Comparison of ENCODE assay signal across 9 mouse cellular contexts in the genomic region with DNA sequence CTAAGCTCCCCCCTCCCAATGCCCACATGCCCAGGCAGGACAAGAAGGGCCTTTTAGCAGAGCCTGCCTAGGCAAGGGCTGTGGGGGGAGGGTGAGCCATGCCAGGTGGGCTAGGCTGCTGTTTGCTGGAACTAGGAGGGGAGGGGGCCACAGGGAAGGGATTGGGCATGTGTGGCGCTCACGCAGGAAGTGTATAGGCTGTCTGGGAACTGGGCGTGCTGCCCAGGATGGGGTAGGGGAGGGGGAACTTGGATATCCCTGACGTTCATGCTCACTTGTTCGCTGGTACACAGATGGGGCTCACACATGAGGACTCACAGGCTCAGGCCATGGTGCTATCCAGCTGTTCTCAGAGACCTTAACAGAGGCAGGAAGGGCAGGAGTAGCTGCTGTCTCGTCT. TPM values are rescaled to one million over a fixed set of nuclear protein-coding genes. Genes with fewer than 3 reads are reported as not detected.
DNase-seq lines count a peak whose midpoint lies in the region; ATAC-seq and TF ChIP-seq lines count a peak whose summit lies in the region.
"Had no signal": no experiment of that assay in that cellular context is flagged by ENCODE, and none has a peak within 500 bp of the region (broad histone marks: within the 10 kb centered on the region; RNA-seq: fewer than 3 reads in every experiment).

No protein-coding gene starts in this region.

- no peak for TF ChIP-seq CTCF in cortical plate, adult 2 months (IDR thresholded peaks at IDR 0.05; ENCODE audit: extremely low read depth, insufficient read depth, low read length)

- H3K36me3 ChIP-seq in hindbrain, embryonic 14.5 days (replicated peaks; ENCODE audit: control insufficient read depth, insufficient read depth), result no peaks in the 10 kb centered on the region
- no peaks in the 10 kb centered on the region for H3K36me3 ChIP-seq in limb, embryonic 12.5 days

- peak overlapping the region; percentile 12; the same call in 1 of the 2 replicates for H3K4me2 ChIP-seq in hindbrain, embryonic 14.5 days (replicated peaks)
- peak overlapping the region; percentile 68 for H3K4me2 ChIP-seq in limb, embryonic 12.5 days

- 28% methylated on average over 6 of the region's 6 CpGs for WGBS in hindbrain, embryonic 14.5 days
- WGBS in limb, embryonic 12.5 days, result 32% methylated on average over 6 of the region's 6 CpGs

- H3K4me1 ChIP-seq in cortical plate, adult 2 months (ENCODE audit: control insufficient read depth, insufficient read depth, low read length), result peaks cover 7% of the 10 kb centered on the region; the same call in 1 of the 2 replicates
- peaks cover 10% of the 10 kb centered on the region; the same call in 1 of the 2 replicates for H3K4me1 ChIP-seq in hindbrain, embryonic 14.5 days (replicated peaks; ENCODE audit: control insufficient read depth, insufficient read depth, low read length)
- peaks cover 94% of the 10 kb centered on the region for H3K4me1 ChIP-seq in limb, embryonic 12.5 days (replicated peaks)

- H3K4me3 ChIP-seq in cortical plate, adult 2 months (ENCODE audit: insufficient read depth, low read length), result no peak overlapping the region
- H3K4me3 ChIP-seq in hindbrain, embryonic 14.5 days (replicated peaks; ENCODE audit: low read length), result no peak overlapping the region
- H3K4me3 ChIP-seq in limb, embryonic 12.5 days (replicated peaks), result 0 out of 2 replicates have a peak overlapping the region, but pooled peaks have one; percentile 51
- H3K4me3 ChIP-seq: erythroblast, embryonic 14.5 days had no signal

- H3K27ac ChIP-seq in cortical plate, adult 2 months (ENCODE audit: insufficient read depth, low read length), result no peak overlapping the region
- H3K27ac ChIP-seq in hindbrain, embryonic 14.5 days, result peak overlapping the region; percentile 64
- peak overlapping the region; percentile 76 for H3K27ac ChIP-seq in limb, embryonic 12.5 days

- H3K9me3 ChIP-seq in hindbrain, embryonic 14.5 days (ENCODE audit: control insufficient read depth, low read length), result no peaks in the 10 kb centered on the region
- no peaks in the 10 kb centered on the region for H3K9me3 ChIP-seq in limb, embryonic 12.5 days

- no peak overlapping the region for H3K9ac ChIP-seq in hindbrain, embryonic 14.5 days
- peak overlapping the region; percentile 42; the same call in 1 of the 2 replicates for H3K9ac ChIP-seq in limb, embryonic 12.5 days (replicated peaks)

- DNase-seq in gastrocnemius, postnatal 25 days, result peak; percentile 62
- no peak for DNase-seq in gastrocnemius, postnatal 10 days
- DNase-seq in hindbrain, embryonic 14.5 days (ENCODE audit: low spot score), result peak; percentile 76
- DNase-seq in right cerebral cortex, postnatal 10 days (ENCODE audit: low spot score in 2 of 2), result peak; percentile 93 to 95
- DNase-seq in urinary bladder, adult 18-20 months (ENCODE audit: low spot score in 2 of 2), result no peak
- DNase-seq in ovary, postnatal 14 days (ENCODE audit: low spot score), result no peak

- peak; percentile 29; the same call in 1 of the 2 replicates for TF ChIP-seq POLR2A in cortical plate, adult 2 months (IDR thresholded peaks at IDR 0.05; ENCODE audit: extremely low read depth, insufficient read depth, low read length)

- ATAC-seq in hindbrain, embryonic 14.5 days (ENCODE audit: low FRiP score), result peak; percentile 89
- ATAC-seq in limb, embryonic 12.5 days (ENCODE audit: insufficient number of reproducible peaks, insufficient read depth, low FRiP score, low TSS enrichment, low read depth), result peak; percentile 27; the same call in 1 of the 2 replicates

- H3K27me3 ChIP-seq in hindbrain, embryonic 14.5 days (ENCODE audit: control insufficient read depth, insufficient read depth, low read length), result peaks cover 28% of the 10 kb centered on the region
- H3K27me3 ChIP-seq in limb, embryonic 12.5 days, result peaks cover 4% of the 10 kb centered on the region; the same call in 1 of the 2 replicates

RNA-seq across cellular contexts. Expression of gene Cspg4, which starts 3.5 kb away (rescaled TPM):
- 1 to 10 TPM; 6.5 to 9.4 TPM for total RNA-seq in gastrocnemius, postnatal 25 days (2021)
- 10 to 100 TPM; 22.0 to 31.7 TPM for total RNA-seq in gastrocnemius, postnatal 10 days (2021)
- 12.5 and 13.3 TPM in 2 replicates for polyA plus RNA-seq in cortical plate, adult 2 months (2012; rRNA removed)
- polyA plus RNA-seq in hindbrain, embryonic 14.5 days (2014; fragmentation: Nextera tagmentation; extraction: Ambion mirVana), result 5.5 and 6.8 TPM in 2 replicates
- 13.8 and 17.5 TPM in 2 replicates for polyA plus RNA-seq in limb, embryonic 12.5 days (2016; fragmentation: Nextera tagmentation; extraction: Ambion mirVana)
- polyA plus RNA-seq: erythroblast, embryonic 14.5 days had no signal

RNA-seq across cellular contexts. Expression of gene Odf3l1, which starts 3.8 kb away (rescaled TPM):
- under 1 TPM in 1 of 2 experiments, not detected in 1; 0.67 TPM for total RNA-seq in gastrocnemius, postnatal 25 days (2021)
- under 1 TPM; 0.72 to 0.82 TPM for total RNA-seq in gastrocnemius, postnatal 10 days (2021)
- 0.11 and 0.38 TPM in 2 replicates for polyA plus RNA-seq in cortical plate, adult 2 months (2012; rRNA removed)
- not detected in 2 replicates for polyA plus RNA-seq in hindbrain, embryonic 14.5 days (2014; fragmentation: Nextera tagmentation; extraction: Ambion mirVana)
- 0.52 and 0.53 TPM in 2 replicates for polyA plus RNA-seq in limb, embryonic 12.5 days (2016; fragmentation: Nextera tagmentation; extraction: Ambion mirVana)
- polyA plus RNA-seq: erythroblast, embryonic 14.5 days had no signal

RNA-seq across cellular contexts. Expression of gene Snx33, which starts 59.9 kb away (rescaled TPM):
- total RNA-seq in gastrocnemius, postnatal 25 days (2021), result 1 to 10 TPM; 3.4 to 5.4 TPM
- 1 to 10 TPM; 7.0 to 9.3 TPM for total RNA-seq in gastrocnemius, postnatal 10 days (2021)
- polyA plus RNA-seq in cortical plate, adult 2 months (2012; rRNA removed), result 6.4 and 7.4 TPM in 2 replicates
- 2.1 and 2.4 TPM in 2 replicates for polyA plus RNA-seq in hindbrain, embryonic 14.5 days (2014; fragmentation: Nextera tagmentation; extraction: Ambion mirVana)
- polyA plus RNA-seq in limb, embryonic 12.5 days (2016; fragmentation: Nextera tagmentation; extraction: Ambion mirVana), result 12.2 and 14.1 TPM in 2 replicates
- polyA plus RNA-seq: erythroblast, embryonic 14.5 days had no signal

Comparison
In these comparisons a context has a peak if more than half of its experiments do, and no peak if none do; other contexts are left out.
1. DNase-seq: peak in gastrocnemius, postnatal 25 days (single experiment), hindbrain, embryonic 14.5 days (single experiment) and right cerebral cortex, postnatal 10 days (2 of 2); none in gastrocnemius, postnatal 10 days (single experiment), urinary bladder, adult 18-20 months (0 of 2) and ovary, postnatal 14 days (single experiment).